Mouse (Mus musculus) hindlimb bud, embryonic 11.5 days (tissue): Measurements from ENCODE around the gene 1700017B05Rik.
"Not testable (repeated sequence)": the region's sequence is repeated elsewhere in the genome, so short reads cannot be mapped to it uniquely, and the experiment has no call there.

ENCODE experiments used
- DNase-seq: peaks from one replicate; pipeline ENCODE4 v3.0.0-alpha.2; 2012; ENCODE audit warnings: low read depth, low spot score; ENCODE audit errors: extremely low spot score

1700017B05Rik gene

DNA sequence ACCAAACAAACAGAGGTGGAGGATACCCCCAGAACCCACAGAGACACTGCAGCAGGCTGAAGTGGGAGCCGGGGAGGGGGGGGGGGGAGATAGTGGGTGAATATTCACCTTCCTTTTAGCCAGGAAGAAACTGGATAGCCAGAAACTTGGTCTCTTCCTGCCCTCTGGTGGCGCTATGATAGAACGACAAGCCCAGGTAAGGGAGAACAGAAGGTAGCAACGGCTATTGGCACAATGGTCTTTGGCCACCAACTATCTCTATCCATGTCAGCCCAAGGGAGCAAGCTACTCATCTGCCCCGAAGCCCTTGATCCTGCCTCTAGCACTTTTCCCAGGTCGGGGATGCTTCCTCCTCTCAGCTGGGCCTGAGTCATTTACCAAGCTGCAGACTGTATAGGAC is 42.1 kb downstream of the 1700017B05Rik start:
- DNase-seq = no peak

DNA sequence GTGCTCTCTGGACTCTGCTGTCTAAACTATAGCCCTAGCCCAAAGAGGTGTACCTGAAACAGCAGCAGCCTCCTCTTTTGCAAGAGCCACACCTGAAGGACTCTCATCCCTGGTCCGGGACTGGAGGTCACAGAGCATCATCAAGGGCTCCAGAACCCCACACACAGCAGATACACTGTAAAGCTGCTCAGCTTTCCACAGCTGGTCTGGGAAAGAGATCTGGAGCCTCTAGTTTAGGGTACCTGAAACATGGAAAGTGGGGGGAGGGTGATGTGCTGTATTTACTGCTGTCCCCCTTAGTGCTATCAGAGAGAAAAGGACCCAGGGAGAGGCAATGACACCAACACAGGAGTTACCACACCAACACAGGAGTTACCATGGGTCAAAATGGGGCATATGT is 42.9 kb downstream of the 1700017B05Rik start:
- DNase-seq = no peak

DNA sequence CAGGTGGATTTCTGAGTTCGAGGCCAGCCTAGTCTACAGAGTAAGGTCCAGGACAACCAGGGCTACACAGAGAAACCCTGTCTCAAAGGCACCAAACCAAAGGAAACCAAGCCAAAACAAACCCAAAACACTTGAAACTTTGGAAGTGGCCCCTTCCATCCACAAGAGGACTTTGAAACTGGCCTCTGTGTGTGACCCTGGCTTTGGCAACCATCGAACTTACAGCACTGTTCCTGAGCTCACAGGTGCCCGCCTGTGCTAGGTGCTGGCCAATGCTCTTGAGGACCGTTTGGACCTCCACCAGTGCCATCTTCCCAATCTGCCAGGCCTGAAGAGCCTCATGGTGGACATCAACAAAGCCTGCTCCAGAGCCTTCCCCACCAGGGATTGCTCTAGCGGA is 43.6 kb downstream of the 1700017B05Rik start:
- DNase-seq = no peak

DNA sequence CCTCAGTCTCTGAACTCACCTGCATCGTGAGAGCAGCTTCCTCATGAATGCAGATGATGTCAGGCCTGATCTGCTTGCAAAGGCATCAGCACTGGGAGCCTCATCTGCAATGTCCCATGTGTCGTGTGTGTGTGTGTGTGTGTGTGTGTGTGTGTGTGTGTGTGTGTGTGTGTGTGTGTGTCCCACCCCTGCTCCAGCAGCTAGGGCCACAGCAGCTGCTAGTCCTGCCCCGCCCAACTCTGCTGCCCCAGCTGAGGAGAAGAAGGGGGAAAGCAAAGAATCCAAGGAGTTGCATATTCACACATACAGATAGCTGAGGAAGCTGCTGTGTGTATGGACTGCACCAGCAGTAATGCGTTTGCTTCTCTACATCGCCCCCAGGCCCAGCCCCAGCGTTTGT is 45.2 kb downstream of the 1700017B05Rik start:
- DNase-seq = no peak

DNA sequence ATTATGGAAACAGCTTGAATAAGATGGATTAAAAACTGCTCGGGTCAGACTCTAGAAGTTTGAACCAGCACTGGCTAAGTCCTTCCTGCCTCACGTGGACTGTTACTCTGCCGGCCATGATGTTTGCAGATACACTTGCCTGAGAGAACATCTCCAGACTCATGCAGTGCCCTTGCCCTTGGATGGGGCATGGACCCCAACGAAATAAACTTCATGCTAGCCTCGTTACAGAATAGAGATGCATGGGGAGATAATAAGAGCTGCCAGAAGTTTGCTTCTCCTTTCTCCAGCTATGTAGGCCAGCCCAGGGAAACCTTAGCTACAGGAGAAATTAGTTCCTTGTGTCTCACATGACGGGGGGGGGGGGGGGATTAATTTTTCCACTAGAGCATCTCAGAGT is 47.9 kb downstream of the 1700017B05Rik start:
- no peak for DNase-seq

DNA sequence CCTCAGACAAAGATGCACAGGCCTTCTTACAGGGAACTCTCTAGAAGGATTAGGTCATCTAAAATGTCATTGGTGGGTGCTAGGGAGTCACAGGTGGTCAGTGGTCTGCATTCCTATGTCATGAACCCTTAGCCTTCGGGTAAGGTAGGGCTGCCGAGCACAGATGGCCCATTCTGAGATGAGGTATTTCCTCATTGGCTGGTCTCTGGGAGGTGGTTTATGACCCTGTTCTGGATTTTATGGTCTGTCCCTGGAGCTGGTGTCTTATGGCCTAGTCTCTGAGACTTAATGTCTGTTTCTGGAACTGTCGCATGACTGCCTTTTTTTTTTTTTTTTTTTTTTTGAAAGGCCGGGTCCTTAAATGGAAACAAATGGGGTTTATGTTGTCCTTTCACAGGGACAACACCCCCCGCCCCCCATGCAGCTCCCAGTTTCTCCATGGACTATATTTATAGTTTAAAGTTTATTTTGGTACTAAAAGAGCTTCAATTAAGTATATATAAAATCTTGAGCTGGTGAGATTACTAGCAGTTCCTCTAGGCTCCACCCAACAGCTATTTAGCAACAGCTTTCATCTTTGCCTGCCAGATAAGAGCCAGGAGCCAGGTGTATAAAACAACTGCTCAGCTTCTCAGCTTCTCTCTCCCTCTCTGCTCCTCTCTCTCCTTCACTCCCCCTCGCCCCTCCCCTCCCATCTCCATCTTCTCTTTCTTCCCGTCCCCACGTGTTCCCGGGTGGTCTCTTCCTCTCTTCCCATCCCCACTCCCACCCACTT is 49.8 kb downstream of the 1700017B05Rik start:
- no peak for DNase-seq

DNA sequence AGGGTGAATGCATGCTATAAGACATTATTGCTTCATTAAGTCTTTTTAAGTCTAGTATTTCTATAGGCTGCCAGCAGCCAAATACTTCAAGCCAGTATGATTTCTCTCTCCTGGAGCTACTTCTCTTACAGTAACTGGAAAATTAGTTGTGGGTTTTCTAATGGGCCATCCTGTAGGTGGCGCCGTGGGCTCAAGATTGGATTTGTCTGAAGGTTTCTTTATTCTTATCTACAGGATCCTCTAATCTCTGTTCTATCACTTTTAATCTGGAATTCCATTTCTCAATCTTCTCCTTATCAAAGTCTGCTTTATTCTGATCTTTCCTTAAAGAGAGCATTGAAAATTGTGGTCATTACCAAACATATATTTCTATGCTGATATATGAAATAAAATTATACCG is 53.1 kb downstream of the 1700017B05Rik start:
- DNase-seq = no peak

DNA sequence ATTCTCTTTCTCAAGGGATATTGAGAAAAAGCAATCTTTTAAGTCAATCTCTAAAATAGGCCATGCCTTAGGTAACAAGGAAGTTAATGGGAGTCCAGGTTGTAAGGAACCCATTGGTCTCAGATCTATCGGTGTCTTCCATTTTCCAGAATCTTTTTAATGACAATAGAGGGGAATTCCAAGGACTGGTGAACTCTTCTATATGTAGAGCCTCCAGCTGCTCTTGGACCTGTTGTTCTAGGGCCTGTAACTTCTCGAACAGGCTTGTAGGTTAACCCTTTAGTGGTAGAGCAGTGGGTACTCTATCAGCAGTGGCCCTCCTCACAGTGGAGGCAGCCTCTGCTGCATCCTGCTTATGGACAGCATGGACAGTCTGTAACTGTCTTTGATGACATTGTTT is 55.5 kb downstream of the 1700017B05Rik start:
- no peak for DNase-seq

DNA sequence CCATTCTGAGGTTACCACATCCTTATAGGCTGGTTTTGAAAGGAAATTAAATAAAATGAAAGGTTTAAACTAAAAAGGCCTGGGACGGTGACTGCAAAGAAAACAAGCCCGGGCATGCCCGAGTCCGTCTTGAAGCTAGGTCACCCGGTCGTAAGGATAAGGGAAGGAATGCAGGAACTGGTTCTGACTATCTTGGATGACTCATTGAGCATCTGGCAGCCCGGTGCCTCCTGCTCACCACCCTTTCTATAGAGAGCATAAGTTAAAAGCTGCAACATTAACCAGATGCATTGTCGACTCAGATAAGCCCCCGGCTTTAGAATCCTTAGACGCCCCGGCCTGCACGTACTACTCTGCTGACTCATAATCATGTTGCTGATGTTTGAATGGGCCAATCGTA is 58.8 kb downstream of the 1700017B05Rik start:
- not testable (repeated sequence) for DNase-seq
